Mouse (Mus musculus) brain, adult 10 weeks (tissue): ENCODE results near the gene Cd84. TPM values are rescaled to one million over a fixed set of nuclear protein-coding genes. Genes with fewer than 3 reads are reported as not detected.

Experiments used
- polyA plus RNA-seq: library from polyadenylated mRNA; stranded (reverse); fragments of 350-450 nt; fragmentation: Illumina TruSeq; extraction: RNeasy Lipid Tissue Mini Kit (QIAGEN cat#74804); gene quantifications from one replicate; pipeline ENCODE4 v1.2.3, GENCODE M21; 2015; ENCODE audit warnings: low read depth, low replicate concordance

Gene Cd84
- 5.3 TPM for polyA plus RNA-seq

GRCm38 (mm10) chr1:171839488-171839887 lies at the start of gene Cd84:
Cd84 (plus strand) TSS chr1:171839697.

GRCm38 (mm10) chr1:171895364-171895763 lies 55.9 kb downstream of the Cd84 start, which contains the start of gene Gm10521:
Gm10521 (plus strand) TSS chr1:171895664.

GRCm38 (mm10) chr1:171917305-171918039 lies 78.0 kb downstream of the Cd84 start, which contains the start of gene Slamf6:
Slamf6 (plus strand) TSS chr1:171917515.

Other genes with a start within 250 kb of the Cd84 start
- 0.21 TPM for gene Ly9, start 232.3 kb upstream of the Cd84 start, polyA plus RNA-seq
- not detected for gene Slamf7, start 186.7 kb upstream of the Cd84 start, polyA plus RNA-seq
- 2.5 TPM for gene Cd48, start 157.7 kb upstream of the Cd84 start, polyA plus RNA-seq
- 0.24 TPM for gene Slamf1, start 72.6 kb upstream of the Cd84 start, polyA plus RNA-seq
- gene Gm10521, start 56.0 kb downstream of the Cd84 start, polyA plus RNA-seq: not detected
- gene Slamf6, start 77.8 kb downstream of the Cd84 start, polyA plus RNA-seq: 0.34 TPM
- 6.4 TPM for gene Vangl2, start 188.7 kb downstream of the Cd84 start, polyA plus RNA-seq
- gene Nhlh1, start 217.9 kb downstream of the Cd84 start, polyA plus RNA-seq: 0.42 TPM
- gene Copa, start 242.8 kb downstream of the Cd84 start, polyA plus RNA-seq: 128 TPM
- gene Ncstn, start 243.1 kb downstream of the Cd84 start, polyA plus RNA-seq: 56.8 TPM